Mouse (Mus musculus) midbrain, postnatal 0 days (tissue): ENCODE data around the gene Spata1. TPM values are rescaled to one million over a fixed set of nuclear protein-coding genes. Genes with fewer than 3 reads are reported as not detected.

ENCODE experiments used
- ATAC-seq: fragments of 200-750 bp; cut with Nextera tagmentation; 2 replicates; pipeline ENCODE4 v1.8.0; 2017; ENCODE audit warnings: moderate number of reproducible peaks, mild to moderate bottlenecking, moderate TSS enrichment, moderate library complexity; ENCODE audit not compliant: low FRiP score
- DNase-seq: peaks from one replicate; pipeline ENCODE4 v3.0.0-alpha.2; 2015; ENCODE audit warnings: low spot score
- H3K27ac ChIP-seq: fragments of 300-500 bp; sonication (generic); 2 replicates; pipeline ENCODE4 v1.5.1; 2014; ENCODE audit warnings: low read depth, mild to moderate bottlenecking, low read length, mixed read lengths
- H3K27me3 ChIP-seq: fragments of 300-500 bp; sonication (generic); 2 replicates; pipeline ENCODE4 v1.6.1; 2014; ENCODE audit warnings: low read length, control low read depth, mixed read lengths; ENCODE audit not compliant: insufficient read depth
- H3K36me3 ChIP-seq: fragments of 300-500 bp; sonication (generic); 2 replicates; pipeline ENCODE4 v1.6.1; 2014; ENCODE audit warnings: low read length, control low read depth, mixed read lengths; ENCODE audit not compliant: insufficient read depth
- H3K4me1 ChIP-seq: fragments of 300-500 bp; sonication (generic); 2 replicates; pipeline ENCODE4 v1.6.1; 2014; ENCODE audit warnings: mild to moderate bottlenecking, control low read depth, antibody characterized with exemption, low read length, mixed read lengths; ENCODE audit not compliant: insufficient read depth
- H3K4me2 ChIP-seq: fragments of 300-500 bp; sonication (generic); 2 replicates; pipeline ENCODE4 v1.6.1; 2014; ENCODE audit warnings: low read depth, mild to moderate bottlenecking, low read length, mixed read lengths; ENCODE audit not compliant: poor library complexity, severe bottlenecking
- H3K4me3 ChIP-seq: fragments of 300-500 bp; sonication (generic); 2 replicates; pipeline ENCODE4 v1.5.1; 2014; ENCODE audit warnings: low read depth, mild to moderate bottlenecking, low read length, moderate library complexity
- H3K9ac ChIP-seq: fragments of 300-500 bp; sonication (generic); replicated peaks from 2 replicates; pipeline ENCODE4 v1.6.1; 2014; ENCODE audit warnings: mild to moderate bottlenecking, low read length, moderate library complexity, mixed read lengths; ENCODE audit not compliant: poor library complexity, severe bottlenecking
- H3K9me3 ChIP-seq: fragments of 300-500 bp; sonication (generic); 2 replicates; pipeline ENCODE4 v1.6.1; 2016; ENCODE audit warnings: low read length, control low read depth
- CTCF ChIP-seq: IDR thresholded peaks from 2 replicates; pipeline ENCODE4 v1.5.1; 2016; ENCODE audit warnings: antibody characterized with exemption, mild to moderate bottlenecking
- WGBS: fragments of 180-500 bp; shearing (Covaris S2); extraction: QIAGEN DNeasy Blood & Tissue Kit; methylation state at CpG from one replicate; pipeline ENCODE4 v1.1.7; 2014; 5-methylcytosine and 5-hydroxymethylcytosine counted together
- polyA plus RNA-seq: library from polyadenylated mRNA; unstranded; fragments of >200 nt; fragmentation: Nextera tagmentation; extraction: Ambion mirVana; gene quantifications from 2 replicates; pipeline ENCODE4 v1.2.1, GENCODE M21; 2015
- total RNA-seq: library from RNA; depleted of rRNA; stranded (reverse); fragments of >200 nt; gene quantifications from 2 replicates; pipeline ENCODE4 v1.2.3, GENCODE M21; 2014

Spata1 gene
- total and polyA plus RNA-seq, 2 experiments from 2014 or later: 2.4 to 3.1 TPM

GRCm38 (mm10) chr3:146417873-146418272 lies 81.7 kb downstream of the Spata1 start:
- no peak for DNase-seq
- Histone ChIP-seq H3K4me1 (no peaks in the 10 kb centered on the region), H3K4me2 (no peak overlapping the region), H3K27ac (no peak overlapping the region), H3K27me3 (no peaks in the 10 kb centered on the region), H3K36me3 (peaks cover 24% of the 10 kb centered on the region), H3K9ac (no peak overlapping the region), H3K9me3 (no peaks in the 10 kb centered on the region), H3K4me3 (no peak overlapping the region)
- WGBS: 97% methylated on average over 8 of the region's 8 CpGs
- ATAC-seq: no peak
- no peak for TF ChIP-seq CTCF

- H3K4me2 ChIP-seq: no peak overlapping the region
- ATAC-seq: no peak
- H3K27me3 ChIP-seq: no peaks in the 10 kb centered on the region
- no peak for TF ChIP-seq CTCF
- no peak overlapping the region for H3K4me3 ChIP-seq
- H3K36me3 ChIP-seq: peaks cover 14% of the 10 kb centered on the region
- DNase-seq: no peak
- WGBS: 92% methylated on average over 12 of the region's 12 CpGs
- no peak overlapping the region for H3K9ac ChIP-seq
- H3K4me1 ChIP-seq: no peaks in the 10 kb centered on the region
- no peak overlapping the region for H3K27ac ChIP-seq
- H3K9me3 ChIP-seq: no peaks in the 10 kb centered on the region
Observed at GRCm38 (mm10) chr3:146414555-146414954, 85.0 kb downstream of the Spata1 start.

- Histone ChIP-seq H3K9ac (no peak overlapping the region), H3K27ac (no peak overlapping the region), H3K4me1 (no peaks in the 10 kb centered on the region), H3K9me3 (no peaks in the 10 kb centered on the region), H3K4me2 (no peak overlapping the region), H3K36me3 (peaks cover 9% of the 10 kb centered on the region), H3K4me3 (no peak overlapping the region), H3K27me3 (no peaks in the 10 kb centered on the region)
- TF ChIP-seq CTCF: no peak
- DNase-seq: no peak
- no peak for ATAC-seq
- 84% methylated on average over 4 of the region's 4 CpGs for WGBS
Observed at GRCm38 (mm10) chr3:146413992-146414391, 85.6 kb downstream of the Spata1 start.

- Histone ChIP-seq H3K36me3 (0 out of 2 replicates have a peak, but pooled peaks cover 3% of the 10 kb centered on the region), H3K27ac (no peak overlapping the region), H3K4me3 (no peak overlapping the region), H3K9ac (no peak overlapping the region), H3K27me3 (no peaks in the 10 kb centered on the region), H3K4me1 (no peaks in the 10 kb centered on the region), H3K4me2 (no peak overlapping the region), H3K9me3 (no peaks in the 10 kb centered on the region)
- no peak for ATAC-seq
- no peak for DNase-seq
- no peak for TF ChIP-seq CTCF
- 94% methylated on average over 13 of the region's 13 CpGs for WGBS
Observed at GRCm38 (mm10) chr3:146413016-146413415, 86.5 kb downstream of the Spata1 start.

GRCm38 (mm10) chr3:146412480-146412879 lies 87.1 kb downstream of the Spata1 start:
- TF ChIP-seq CTCF: no peak
- 0 out of 2 replicates have a peak, but pooled peaks cover 1% of the 10 kb centered on the region for H3K36me3 ChIP-seq
- WGBS: 96% methylated on average over 7 of the region's 7 CpGs
- H3K9me3 ChIP-seq: no peaks in the 10 kb centered on the region
- H3K27ac ChIP-seq: no peak overlapping the region
- DNase-seq (no peak), ATAC-seq (no peak)
- no peak overlapping the region for H3K9ac ChIP-seq
- no peak overlapping the region for H3K4me2 ChIP-seq
- no peaks in the 10 kb centered on the region for H3K27me3 ChIP-seq
- H3K4me3 ChIP-seq: no peak overlapping the region
- H3K4me1 ChIP-seq: peaks cover 3% of the 10 kb centered on the region; the same call in 1 of the 2 replicates

GRCm38 (mm10) chr3:146412008-146412407 lies 87.5 kb downstream of the Spata1 start:
- no peaks in the 10 kb centered on the region for H3K36me3 ChIP-seq
- H3K4me2 ChIP-seq: no peak overlapping the region
- DNase-seq (peak; percentile 17), ATAC-seq (no peak)
- no peak overlapping the region for H3K4me3 ChIP-seq
- 65% methylated on average over 2 of the region's 2 CpGs for WGBS
- no peak overlapping the region for H3K27ac ChIP-seq
- H3K27me3 ChIP-seq: no peaks in the 10 kb centered on the region
- H3K9ac ChIP-seq: no peak overlapping the region
- TF ChIP-seq CTCF: no peak
- peaks cover 5% of the 10 kb centered on the region for H3K4me1 ChIP-seq
- H3K9me3 ChIP-seq: no peaks in the 10 kb centered on the region
